Mouse (Mus musculus) stomach, postnatal 0 days (tissue): ENCODE measurements around the gene Spag6.

Experiments used
- CTCF ChIP-seq: IDR thresholded peaks from 2 replicates; pipeline ENCODE4 v1.5.1; 2016; ENCODE audit warnings: antibody characterized with exemption, low read depth, mild to moderate bottlenecking, moderate library complexity
- EP300 ChIP-seq: optimal IDR thresholded peaks from 2 replicates; pipeline ENCODE3; 2016; ENCODE audit warnings: antibody characterized with exemption

DNA sequence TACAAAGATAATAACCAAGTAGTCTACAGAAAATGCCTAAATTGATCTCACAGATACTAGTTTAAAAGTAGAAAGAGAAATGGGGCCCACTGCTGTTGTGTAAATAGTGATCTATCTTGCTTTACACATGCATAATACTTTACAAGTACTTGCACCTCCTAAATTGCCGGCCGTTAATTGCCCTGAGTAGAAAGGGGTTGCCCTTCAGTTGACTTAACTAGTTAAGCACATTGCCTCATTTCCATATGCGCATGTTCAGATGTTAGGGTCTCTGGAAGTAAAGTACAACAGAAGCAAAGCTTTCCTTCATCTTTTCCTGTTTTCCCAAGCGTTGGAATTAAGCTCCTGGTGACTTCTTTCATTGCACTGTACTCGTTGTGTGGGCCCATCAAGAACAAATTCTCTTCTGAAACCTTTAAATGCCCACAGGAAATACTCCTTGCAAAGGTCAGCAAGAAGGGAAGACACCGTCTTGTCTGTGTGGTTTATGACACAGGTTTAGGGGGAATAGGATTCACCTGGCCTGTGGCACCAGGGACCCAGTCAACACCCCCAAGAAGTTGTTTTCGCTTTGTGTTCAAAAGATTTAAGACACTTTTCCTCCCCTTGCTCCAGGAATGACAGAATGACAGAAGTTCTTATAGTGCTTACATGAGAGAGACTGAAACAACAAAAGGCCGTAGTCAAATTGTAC, 6.9 kb upstream of the Spag6 start:
- TF ChIP-seq EP300 (no peak), CTCF (no peak)
